Mouse (Mus musculus) gonadal fat pad, adult 2 months (tissue): ENCODE data around the gene Eif3k. TPM values are rescaled to one million over a fixed set of nuclear protein-coding genes. Genes with fewer than 3 reads are reported as not detected.
"Not testable (repeated sequence)": the region's sequence is repeated elsewhere in the genome, so short reads cannot be mapped to it uniquely, and the experiment has no call there.

Source experiments
- DNase-seq: peaks from one replicate; pipeline ENCODE4 v3.0.0-alpha.2; 2012; ENCODE audit warnings: low read depth
- polyA plus RNA-seq: library from polyadenylated mRNA; depleted of rRNA; stranded (reverse); fragments of >200 nt; gene quantifications from 2 replicates; pipeline ENCODE4 v1.2.3, GENCODE M21; 2012

Eif3k gene
- polyA plus RNA-seq, 1 experiment = 336 TPM

DNA sequence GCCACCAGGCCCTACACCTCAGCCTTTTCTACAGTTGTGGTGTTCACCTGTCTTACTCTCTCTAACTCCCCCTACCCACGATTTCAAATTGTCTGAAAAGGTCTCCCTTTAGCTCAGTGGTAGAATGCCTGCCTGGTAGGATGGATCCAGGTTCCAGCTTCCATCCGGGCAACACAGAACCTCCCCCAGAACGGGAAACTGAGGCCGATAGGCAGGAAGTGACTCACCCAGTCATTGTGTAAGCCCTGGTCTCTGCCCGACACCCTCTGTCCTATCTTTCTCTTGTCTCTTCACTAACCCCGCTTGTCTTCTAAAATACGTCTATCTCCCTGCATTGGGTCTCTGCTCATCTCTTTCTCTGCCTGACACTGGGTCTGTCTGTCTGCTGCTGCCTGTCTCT, 3.5 kb upstream of the Eif3k start:
- DNase-seq = no peak

DNA sequence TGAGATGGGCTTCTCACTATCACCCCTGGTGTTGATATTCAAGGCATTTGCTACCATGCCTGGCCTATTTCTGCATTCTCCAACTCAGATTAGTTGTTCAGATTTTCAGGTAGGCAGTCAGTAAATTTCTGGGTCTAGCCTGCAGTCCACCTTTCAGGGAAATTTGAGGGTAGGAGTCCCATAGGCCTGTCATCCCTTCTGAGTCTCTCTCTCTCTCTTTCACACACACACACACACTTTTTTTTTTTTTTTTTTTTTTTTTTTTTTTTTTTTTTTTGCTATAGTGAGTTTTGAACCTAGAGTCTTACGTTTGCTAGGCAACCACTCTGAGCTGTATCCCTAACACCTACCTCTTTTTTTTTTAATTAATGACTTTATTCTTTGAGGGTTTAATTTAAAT, 2.8 kb upstream of the Eif3k start:
- no peak for DNase-seq

DNA sequence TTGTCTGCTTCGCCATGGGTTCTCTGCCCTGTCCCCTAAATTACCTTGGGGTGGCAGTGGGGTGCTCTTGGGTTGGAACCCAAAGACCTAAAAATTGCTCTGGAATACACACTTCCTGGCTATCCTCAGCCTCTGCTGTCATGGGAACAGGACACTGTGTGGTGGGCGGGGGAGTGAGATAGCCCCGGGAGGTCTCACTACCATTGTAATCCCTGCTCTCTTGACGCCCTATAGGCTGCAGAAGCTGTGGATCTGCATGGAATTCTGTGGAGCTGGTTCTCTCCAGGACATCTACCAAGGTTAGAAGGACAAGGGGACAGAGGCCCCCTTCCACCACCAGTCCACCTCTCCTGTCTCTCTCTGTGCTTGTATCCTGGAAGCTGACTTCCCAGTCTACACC, 2.2 kb upstream of the Eif3k start:
- DNase-seq = no peak

DNA sequence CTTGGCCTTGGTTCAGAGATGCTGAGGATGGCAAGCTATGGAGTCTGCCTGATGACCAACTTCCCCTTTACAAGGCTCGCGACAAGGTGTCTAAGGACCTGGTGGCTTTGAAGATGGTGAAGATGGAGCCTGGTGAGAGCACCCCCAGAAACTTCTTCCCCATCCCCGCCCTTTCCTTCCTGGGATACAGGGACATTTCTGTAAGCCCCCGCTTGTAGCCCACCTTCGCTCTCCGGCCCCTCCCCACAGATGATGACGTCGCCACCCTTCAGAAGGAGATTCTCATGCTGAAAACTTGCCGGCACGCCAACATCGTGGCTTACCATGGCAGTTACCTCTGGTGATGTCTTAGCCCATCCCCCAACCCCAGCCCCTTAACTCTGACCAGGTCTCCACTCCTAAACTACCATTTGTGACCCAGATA, 1.5 kb upstream of the Eif3k start:
- no peak for DNase-seq

DNA sequence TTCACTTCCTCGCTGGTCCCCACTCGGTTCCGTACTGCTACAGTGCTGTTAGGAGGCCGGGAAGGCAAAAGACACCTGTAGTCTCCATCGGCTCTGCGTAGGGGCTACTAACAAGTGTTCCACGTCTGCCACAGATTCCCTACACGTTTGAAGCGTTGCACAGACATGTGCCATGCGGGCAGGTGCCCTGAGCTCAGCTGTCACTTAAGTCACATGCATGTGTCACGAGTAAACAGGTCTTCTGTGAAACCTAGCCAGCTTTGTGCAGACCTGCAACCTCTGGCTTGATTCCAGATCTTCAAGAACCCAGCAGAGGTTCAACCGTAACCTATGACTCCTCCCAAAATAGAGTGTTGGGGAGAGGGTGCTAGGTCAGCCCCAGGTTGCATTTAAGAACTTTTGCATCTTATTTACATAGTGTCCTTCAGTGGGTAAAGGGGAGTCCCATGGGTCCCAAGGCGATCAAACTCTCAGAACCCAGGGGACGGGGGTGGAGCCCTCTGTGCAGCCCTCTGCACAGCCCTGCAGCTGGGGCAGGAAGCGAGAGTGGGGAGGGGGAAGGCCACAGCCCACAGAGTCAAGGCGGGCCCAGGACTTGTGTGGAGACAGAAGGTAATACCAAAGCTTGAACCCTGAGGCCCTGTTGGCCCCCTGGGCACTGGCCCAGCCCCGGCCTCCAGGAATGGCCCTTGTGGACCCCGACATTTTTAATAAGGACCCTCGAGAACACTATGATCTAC, 780 bp upstream of the Eif3k start:
- DNase-seq = no peak

DNA sequence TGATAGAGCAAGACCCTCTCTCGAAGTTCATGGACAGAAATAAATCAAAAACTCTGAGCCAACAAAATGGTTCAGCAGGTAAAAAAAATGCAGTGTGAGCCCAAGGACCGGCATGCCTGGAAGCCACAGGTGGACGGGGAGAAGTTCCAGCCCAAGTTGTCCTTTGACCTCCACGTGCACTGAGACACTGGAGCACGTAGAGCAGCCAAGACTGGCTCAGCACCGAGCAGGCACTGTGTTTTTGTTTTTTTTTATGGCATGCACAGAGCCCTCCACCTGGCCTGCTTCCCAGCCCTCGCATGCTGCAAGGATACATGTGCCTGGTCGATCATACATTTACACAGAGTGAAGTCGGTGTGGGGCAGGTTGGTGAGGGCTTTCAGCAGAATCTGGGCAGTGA, 4.1 kb downstream of the Eif3k start:
- no peak for DNase-seq

DNA sequence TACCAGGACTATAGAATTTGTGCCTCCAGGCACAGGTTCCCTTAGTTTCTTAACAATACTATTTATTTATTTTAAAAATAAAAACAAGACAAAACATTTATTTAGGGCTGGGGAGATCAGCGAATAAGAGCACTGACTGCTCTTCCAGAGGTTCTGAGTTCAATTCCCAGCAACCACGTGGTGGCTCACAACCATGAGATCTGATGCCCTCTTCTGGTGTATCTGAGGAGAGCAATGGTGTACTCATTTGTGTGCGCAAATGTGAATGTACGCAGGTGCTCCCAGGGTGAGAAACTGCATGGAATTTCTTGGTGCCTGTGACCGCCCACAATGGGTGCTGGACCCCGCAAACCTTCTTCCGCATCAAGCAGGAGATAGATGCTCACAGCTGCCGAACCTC, 8.6 kb downstream of the Eif3k start:
- DNase-seq = no peak

DNA sequence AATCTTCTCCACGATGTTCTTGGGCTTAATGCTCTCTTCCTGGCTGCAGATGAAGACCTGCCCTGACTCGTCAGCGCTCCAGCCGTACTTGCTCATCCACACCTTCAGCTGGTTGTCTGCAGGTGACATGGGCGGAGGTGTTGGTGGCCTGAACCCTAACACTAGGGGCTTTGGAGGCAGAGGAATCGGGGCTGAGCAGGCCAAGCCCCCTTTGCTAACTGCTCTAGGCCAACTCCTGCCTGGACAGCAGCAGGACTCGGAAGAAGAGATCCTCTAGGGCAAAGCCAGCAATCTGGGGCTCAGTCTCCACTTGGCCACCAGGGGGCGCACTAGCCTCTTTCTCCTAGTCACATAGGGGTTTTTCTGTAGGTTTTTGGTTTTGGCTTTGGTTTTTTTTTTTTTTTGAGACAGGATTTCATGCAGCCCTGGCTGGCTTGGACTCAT, 9.1 kb downstream of the Eif3k start:
- DNase-seq = no peak

DNA sequence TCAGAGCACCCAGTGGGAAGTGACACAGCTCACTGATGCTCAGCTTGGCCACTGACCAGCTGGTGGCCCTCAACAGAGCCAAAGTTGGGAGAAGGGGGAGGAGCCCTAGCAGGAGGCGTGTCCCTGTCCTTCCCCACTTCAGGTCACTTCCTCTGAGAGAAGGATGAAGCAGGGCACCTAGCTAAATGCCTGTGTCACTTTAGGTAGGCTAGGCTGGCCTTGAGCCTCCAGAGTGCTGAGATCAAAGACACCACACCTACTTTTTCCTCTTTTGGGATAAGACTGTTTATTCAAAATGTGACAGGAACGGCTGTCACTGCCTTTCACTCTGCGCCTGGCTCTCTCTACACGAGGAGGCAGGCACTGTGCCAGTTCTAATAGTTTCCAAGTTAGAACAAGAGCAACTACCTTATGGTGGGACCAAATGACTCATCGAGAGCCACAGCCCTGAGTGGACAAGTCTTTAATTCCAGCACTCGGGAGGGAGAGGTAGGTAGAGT, 9.8 kb downstream of the Eif3k start:
- no peak for DNase-seq

DNA sequence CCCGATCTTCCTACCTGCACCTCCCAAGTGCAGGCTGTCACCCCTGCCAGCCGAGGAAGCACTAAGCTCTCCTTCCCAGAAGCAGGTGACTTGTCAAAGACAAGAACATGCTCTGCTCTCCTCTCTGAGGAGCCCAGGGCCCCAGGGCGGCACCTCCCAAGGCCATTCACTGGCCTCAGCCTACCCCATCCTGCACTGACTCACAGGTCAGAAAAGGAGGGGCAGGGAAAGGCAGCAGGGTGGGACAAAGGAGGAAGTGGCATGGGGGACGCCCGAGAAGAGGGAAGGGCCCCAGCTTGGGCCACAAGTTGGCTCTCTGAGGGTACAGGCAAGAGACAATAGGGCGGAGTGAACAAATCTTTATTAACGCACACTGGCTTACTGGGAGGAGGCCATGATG, 10.6 kb downstream of the Eif3k start:
- DNase-seq = no peak

DNA sequence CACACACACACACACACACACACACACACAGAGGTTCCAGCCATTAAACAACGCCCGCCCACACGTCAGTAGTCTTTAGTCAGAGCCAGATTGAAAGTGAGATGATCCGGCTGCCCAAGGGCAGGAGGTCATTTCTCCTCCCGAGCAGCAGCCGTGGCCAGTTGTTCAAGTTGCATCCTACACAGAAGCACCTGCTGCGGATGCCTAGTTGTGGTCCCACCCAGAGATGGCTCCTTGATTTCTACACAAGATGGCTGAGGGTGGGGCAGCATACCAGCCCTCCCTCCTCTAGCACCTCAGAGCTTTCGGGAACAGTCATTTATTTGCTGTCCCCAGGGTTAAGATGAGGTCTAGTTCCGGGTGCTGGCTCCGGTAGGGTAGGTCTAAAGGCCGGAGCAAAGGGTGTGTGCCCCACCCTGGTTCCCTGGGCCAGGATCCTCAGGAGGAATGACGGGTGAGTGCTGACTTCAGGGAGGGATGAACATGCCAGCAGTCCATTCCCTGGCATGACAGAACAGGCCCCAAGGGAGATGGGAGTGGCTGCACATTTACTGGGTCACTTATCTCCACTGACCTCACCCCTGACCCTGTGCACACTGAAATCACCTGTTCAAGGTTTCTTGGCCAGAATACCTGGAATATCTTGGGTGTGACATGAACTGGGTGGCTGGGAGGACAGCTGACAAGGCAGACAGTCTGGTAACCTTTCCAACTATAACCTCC, 11.8 kb downstream of the Eif3k start:
- DNase-seq = no peak

DNA sequence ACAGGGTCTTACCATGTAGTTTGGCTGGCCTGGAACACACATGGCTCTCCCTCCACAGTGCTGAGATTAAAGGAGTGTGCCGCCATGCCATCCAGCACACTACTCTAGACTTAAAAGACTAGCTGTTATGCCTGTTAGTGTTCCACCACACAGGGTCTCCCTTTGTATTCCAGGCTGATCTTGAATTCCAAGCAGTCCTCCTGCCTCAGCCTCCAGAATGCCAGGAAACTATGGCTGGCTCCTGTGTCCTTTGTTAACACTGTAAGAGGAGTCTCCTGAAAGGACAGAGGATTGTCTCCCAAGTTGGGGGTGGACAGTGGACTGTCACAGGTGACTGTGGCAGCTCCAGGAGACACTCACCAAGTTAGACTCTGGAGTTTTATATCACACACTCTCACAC, 12.4 kb downstream of the Eif3k start:
- no peak for DNase-seq

DNA sequence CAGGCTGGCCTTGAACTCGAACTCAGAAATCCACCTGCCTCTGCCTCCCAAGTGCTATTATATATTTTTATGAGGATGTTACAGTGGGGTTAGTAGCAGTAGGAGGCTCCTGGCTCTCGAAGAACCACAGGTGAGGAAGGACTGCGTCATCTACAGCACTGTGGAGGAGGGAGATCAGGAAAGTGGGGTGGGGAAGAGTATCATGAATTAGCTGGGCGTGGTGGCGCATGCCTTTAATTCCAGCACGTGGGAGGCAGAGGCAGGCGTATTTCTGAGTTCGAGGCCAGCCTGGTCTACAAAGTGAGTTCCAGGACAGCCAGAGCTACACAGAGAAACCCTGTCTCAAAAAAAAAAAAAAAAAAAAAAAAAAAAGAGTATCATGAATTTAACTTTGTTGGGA, 13.5 kb downstream of the Eif3k start:
- DNase-seq = not testable (repeated sequence)

DNA sequence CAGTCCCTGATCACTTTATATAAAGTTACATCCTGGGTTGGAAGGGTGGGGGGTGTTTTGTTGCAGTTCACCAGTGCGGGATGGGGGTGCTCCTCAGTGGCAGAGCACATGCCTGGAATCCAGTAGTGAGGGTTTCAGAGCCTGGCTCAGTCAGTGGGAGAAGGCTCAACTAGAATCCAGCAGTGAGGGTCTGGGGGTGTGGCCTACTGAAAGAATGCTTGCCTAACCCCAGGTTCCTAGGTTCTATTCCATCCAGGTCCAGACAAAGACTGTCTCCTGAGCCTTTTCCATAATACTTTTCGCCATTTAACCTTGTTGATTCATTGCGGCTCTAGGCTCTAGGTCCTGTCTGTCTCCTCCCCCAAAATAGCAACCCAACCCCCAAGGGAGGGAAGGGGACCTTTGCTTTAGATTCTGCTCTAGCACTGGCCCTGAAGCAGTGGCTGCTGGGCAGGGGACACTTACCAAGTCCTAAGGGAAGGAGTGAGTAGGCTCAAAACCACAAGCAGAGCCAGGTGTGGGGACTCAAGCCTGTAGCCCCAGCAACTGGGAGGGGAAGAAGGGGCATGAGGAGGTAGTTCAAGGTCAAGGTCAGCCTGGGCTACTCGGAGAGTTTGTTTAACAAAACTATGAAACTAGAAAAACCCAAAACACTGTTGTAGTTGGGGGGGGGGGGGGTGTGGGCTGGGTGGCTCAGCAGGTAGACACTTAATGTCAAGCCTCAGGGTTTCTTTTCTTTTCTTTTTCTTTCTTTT, 14.7 kb downstream of the Eif3k start:
- no peak for DNase-seq

DNA sequence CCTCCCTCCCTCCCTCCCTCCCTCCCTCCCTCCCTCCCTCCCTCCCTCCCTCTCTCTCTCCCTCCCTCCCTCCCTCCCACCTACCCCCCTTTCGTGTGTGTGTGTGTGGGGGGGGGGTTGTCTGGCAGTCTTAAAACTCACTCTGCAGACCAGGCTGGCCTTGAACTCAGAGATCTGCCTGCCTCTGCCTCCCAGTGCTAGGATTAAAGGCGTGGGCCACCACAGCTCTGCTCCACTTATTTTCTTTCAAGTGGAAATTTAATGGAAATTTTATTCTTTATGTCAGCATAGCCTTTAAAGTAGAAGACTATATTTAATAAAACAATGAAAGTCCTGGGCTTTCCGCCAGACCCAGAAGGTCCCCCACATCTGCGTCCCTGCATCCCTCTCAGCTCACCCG, 15.5 kb downstream of the Eif3k start:
- DNase-seq = no peak

DNA sequence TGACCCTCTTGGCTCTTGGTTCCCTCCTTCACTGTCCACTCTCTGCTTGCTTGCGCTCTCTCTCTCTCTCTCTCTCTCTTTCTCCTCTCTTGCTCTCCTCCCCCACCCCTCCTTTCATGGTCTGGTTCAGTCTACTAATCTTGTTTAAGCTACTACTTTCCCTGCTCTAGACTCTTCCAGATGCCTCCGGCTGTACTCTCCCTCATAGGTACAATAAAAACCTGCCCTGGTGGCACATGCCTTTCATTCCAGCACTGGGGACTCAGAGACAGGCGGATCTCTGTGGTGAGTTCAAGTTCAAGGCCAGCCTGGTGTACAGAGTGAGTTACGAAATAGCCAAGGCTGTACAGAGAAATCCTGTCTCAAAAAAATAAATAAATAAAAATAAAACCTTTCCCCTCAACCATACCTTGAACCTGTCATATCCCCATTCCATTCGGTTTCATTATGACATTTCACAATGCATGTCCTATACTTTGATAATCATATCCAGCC, 16.3 kb downstream of the Eif3k start:
- no peak for DNase-seq

DNA sequence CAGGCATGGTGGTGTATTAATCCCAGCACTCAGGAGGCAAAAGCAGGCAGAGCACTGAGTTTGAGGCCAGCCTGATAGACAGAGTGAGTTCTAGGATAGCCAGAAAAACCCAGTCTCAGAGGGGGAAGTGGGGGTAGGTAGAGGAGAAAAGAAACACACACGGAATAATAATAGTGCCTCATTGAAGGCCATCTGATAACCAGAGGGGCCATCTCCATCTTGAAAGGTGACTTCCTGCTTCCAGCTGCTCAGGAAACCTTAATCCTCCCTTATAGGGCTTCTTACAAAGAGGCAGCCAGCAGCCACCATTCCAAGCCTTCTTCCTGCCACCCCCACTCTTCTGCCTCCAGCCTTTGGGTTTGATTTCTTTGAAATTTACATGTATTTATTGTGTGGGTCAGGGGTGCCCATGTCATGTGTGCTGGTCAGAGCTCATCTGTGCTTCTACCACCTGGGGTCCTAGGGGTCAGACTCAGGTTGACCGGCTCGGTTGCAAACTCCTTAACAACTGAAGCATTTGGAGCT, 18.2 kb downstream of the Eif3k start:
- no peak for DNase-seq

DNA sequence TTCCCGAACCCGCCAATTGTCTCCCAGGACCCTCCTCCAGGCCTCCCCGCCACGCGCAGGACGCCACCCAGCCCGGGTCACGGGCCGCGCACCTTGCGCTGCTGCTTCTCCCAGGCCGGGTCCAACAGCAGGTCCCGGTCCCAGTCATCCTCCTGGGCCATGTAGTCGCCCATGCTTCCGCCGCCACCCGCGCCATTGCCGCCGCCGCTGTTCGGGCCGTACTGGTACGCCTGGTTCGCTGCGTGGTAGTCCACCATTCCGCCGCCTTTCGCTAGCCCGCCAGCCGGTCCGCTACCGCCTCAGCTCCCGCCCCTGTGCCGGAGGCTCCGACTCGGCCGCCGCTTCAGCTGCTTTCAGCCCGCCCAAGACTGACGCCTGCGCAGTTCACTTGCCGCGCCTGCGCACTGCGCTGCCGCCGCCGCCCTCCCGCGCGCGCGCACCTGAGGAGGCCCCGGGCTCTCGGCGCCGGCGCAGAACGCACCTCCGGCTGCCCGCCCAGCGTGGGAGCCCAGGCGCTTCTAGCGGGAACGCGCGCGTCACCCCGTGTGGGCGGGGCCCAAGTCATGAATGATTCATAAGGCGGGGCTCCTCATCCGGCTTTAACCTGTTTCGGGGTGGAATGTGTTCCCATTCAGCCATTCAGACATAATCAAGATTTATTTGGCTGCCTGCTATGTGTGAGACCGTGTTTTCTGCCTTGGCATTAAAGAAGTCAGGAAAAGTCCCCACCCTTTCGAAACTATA, 19.6 kb downstream of the Eif3k start, which contains the start of gene Actn4:
Gene Actn4, minus strand, starts transcription at position 414 of the 744 bp plus-strand sequence.
- DNase-seq = no peak

DNA sequence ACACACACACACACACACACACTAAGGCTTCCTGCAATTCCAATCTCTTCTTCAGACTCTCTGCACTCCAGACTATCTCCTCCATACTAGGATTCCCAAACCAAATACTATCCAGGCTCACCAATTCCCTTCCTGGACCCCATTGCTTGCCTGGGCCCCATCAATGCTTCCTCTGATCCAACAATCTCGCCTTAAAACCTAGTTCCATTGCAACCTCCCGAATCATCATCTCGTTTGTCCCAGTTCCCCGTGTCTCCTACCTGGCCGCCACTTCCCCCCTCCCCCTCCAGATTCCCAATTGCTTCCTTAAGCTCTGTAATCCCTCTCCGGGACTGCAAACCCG, 20.1 kb downstream of the Eif3k start:
- DNase-seq = no peak

DNA sequence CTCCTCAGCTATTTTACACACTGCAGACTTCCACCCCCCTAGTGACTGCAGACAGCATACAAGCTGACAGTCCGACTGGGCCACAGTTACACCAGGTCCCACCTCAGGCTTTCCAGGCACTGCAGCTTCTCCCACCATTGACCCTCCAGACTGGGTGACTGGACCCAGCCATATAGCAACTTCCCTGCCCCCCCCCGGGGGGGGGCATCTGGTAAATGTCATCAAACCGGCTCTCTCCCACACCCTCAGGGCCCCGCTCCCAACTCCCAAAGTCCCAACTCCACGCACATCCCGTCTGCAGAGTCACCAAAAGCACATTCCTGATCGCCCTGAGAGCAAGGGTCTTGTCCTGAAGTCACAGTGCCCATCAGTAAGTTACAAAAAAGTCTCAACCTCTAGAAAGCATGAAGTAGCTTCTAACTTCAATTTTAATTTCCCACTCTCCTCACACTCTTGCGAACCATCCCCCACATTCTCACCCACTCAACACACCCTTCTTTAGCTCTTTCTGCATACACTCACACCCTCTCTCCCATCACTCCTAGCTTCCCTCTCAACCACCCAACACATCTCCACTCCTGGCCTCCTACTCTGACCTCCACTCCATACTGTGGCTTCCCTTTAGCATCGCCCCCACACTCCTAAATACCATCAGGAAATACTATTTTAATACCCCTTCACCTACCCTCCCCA, 21.2 kb downstream of the Eif3k start:
- DNase-seq = no peak

DNA sequence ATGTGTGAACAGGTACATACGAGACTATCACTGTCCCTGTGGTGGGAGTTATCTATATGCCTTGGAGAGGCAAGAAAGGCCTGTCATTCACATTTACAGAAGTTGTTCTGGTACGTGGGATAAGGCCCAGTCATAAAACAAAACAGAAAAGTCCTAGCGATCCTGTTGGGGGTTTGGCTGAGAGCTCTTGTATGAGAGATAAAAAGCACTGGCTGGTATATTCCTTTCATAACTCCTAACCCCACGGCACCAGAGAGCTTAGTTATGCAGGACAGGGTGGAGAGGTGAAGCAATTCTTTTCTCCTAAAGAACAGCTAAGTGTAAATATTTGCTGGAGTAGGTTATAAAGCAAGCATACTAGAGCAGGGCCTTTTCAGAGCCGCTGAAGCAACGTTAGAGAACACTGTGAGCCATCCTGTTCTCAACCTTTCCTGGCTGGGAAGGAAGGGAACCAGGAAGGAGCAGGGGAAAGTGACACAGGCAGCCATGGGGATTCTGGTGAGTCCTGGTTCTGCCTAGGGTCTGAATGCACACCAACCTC, 22.1 kb downstream of the Eif3k start:
- DNase-seq = no peak
